Comparison of ENCODE assay signal across 9 mouse cellular contexts in the genomic region with DNA sequence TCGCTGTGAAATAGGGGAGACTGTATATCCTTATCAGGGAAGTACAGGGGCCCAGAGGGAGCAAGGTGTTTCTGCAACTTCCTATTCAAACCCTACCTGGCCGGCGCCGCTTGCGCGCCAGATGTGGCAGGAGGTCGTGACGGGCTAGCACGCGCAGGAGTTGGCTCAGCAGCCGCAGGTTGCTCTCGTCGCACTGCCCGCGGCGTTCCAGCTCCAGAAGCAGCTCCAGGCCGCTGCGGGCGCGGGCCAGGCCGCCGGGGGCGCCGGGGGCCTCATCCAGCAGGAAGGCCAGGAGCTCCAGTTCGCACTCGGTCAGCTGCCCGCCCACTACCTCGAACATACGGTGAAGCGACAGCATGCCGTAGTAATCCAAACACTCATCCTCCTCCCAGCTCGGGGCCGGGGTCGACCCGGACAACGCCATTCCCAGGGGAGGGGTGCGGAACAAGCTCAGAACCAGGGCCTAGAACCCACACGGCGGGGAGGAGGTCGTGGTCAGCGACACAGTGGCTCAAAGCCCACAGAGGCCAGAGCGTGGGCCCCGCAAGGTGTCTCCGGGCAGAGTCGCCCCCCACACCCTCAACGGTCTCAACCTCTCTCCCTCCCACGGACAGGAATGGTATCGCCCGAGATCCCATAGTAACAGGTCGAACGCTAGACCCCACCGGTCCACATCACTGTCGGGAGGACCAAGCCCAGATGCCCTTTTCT. TPM values are rescaled to one million over a fixed set of nuclear protein-coding genes. Genes with fewer than 3 reads are reported as not detected.
A peak's percentile ranks its signal among the peaks of the same experiment; 100 is the strongest.
DNase-seq lines count a peak whose midpoint lies in the region; ATAC-seq and TF ChIP-seq lines count a peak whose summit lies in the region.
"Had no signal": no experiment of that assay in that cellular context is flagged by ENCODE, and none has a peak within 500 bp of the region (broad histone marks: within the 10 kb centered on the region; RNA-seq: fewer than 3 reads in every experiment).

No protein-coding gene starts in this region.

- peaks cover 17% of the 10 kb centered on the region for H3K36me3 ChIP-seq in hindbrain, embryonic 15.5 days
- H3K36me3 ChIP-seq in liver, adult 2 months (ENCODE audit: control insufficient read depth, insufficient read depth, low read length) = peaks cover 5% of the 10 kb centered on the region
- peaks cover 8% of the 10 kb centered on the region for H3K36me3 ChIP-seq in midbrain, postnatal 0 days (ENCODE audit: insufficient read depth, low read length)
- no peaks in the 10 kb centered on the region for H3K36me3 ChIP-seq in stomach, embryonic 15.5 days

- peak overlapping the region; percentile 83 for H3K27ac ChIP-seq in hindbrain, embryonic 15.5 days (replicated peaks)
- peak overlapping the region; percentile 79 for H3K27ac ChIP-seq in liver, adult 2 months (replicated peaks; ENCODE audit: insufficient read depth, low read depth, low read length)
- peak overlapping the region; percentile 78 for H3K27ac ChIP-seq in midbrain, postnatal 0 days (ENCODE audit: low read depth, low read length)
- H3K27ac ChIP-seq in stomach, embryonic 15.5 days = peak overlapping the region; percentile 95

- H3K4me3 ChIP-seq in hindbrain, embryonic 15.5 days = peak overlapping the region; percentile 56
- peak overlapping the region; percentile 70 for H3K4me3 ChIP-seq in liver, adult 2 months (ENCODE audit: insufficient read depth, low read depth, low read length)
- H3K4me3 ChIP-seq in midbrain, postnatal 0 days (ENCODE audit: low read depth, low read length) = peak overlapping the region; percentile 75
- H3K4me3 ChIP-seq in stomach, embryonic 15.5 days (replicated peaks) = peak overlapping the region; percentile 86

- TF ChIP-seq POLR2A in liver, adult 2 months (IDR thresholded peaks at IDR 0.05; ENCODE audit: extremely low read depth, insufficient read depth, low read length) = no peak

- H3K4me2 ChIP-seq in hindbrain, embryonic 15.5 days = peak overlapping the region; percentile 97
- peak overlapping the region; percentile 89 for H3K4me2 ChIP-seq in midbrain, postnatal 0 days (ENCODE audit: low read depth, low read length, poor library complexity, severe bottlenecking)
- H3K4me2 ChIP-seq in stomach, embryonic 15.5 days = peak overlapping the region; percentile 87

- H3K27me3 ChIP-seq in hindbrain, embryonic 15.5 days = no peaks in the 10 kb centered on the region
- H3K27me3 ChIP-seq in liver, adult 2 months (ENCODE audit: control insufficient read depth, insufficient read depth, low read length) = no peaks in the 10 kb centered on the region
- H3K27me3 ChIP-seq in midbrain, postnatal 0 days (ENCODE audit: insufficient read depth, low read length) = no peaks in the 10 kb centered on the region
- no peaks in the 10 kb centered on the region for H3K27me3 ChIP-seq in stomach, embryonic 15.5 days (replicated peaks)
- H3K27me3 ChIP-seq: Patski had no signal

- peak overlapping the region; percentile 77 for H3K9ac ChIP-seq in hindbrain, embryonic 15.5 days
- H3K9ac ChIP-seq in liver, adult 2 months (ENCODE audit: low read depth, low read length) = peak overlapping the region; percentile 78
- H3K9ac ChIP-seq in midbrain, postnatal 0 days (replicated peaks; ENCODE audit: low read length, poor library complexity, severe bottlenecking) = peak overlapping the region; percentile 86
- H3K9ac ChIP-seq in stomach, embryonic 15.5 days = peak overlapping the region; percentile 66

- peaks cover 39% of the 10 kb centered on the region for H3K4me1 ChIP-seq in hindbrain, embryonic 15.5 days (replicated peaks)
- H3K4me1 ChIP-seq in liver, adult 2 months (ENCODE audit: control insufficient read depth, insufficient read depth, low read length) = peaks cover 21% of the 10 kb centered on the region
- peaks cover 10% of the 10 kb centered on the region for H3K4me1 ChIP-seq in midbrain, postnatal 0 days (ENCODE audit: insufficient read depth, low read length)
- peaks cover 42% of the 10 kb centered on the region for H3K4me1 ChIP-seq in stomach, embryonic 15.5 days

- peaks cover 21% of the 10 kb centered on the region; the same call in 1 of the 2 replicates for H3K79me2 ChIP-seq in liver, adult 2 months (ENCODE audit: control insufficient read depth, insufficient read depth, low read length)

- no peak for TF ChIP-seq CTCF in liver, adult 2 months (IDR thresholded peaks at IDR 0.05; ENCODE audit: low read depth, low read length)
- 0 out of 2 replicates have a peak, but pooled peaks have one; percentile 6 for TF ChIP-seq CTCF in midbrain, postnatal 0 days (IDR thresholded peaks at IDR 0.05)

- peak; percentile 45 for ATAC-seq in erythroid progenitor cell, adult 5-6 weeks (replicated peaks; ENCODE audit: low FRiP score, poor library complexity, severe bottlenecking)
- ATAC-seq in hindbrain, embryonic 15.5 days (ENCODE audit: low FRiP score, low read depth) = peak; percentile 16; the same call in 1 of the 2 replicates
- ATAC-seq in midbrain, postnatal 0 days (ENCODE audit: low FRiP score) = peak; percentile 41; the same call in 1 of the 2 replicates
- ATAC-seq in stomach, embryonic 15.5 days (ENCODE audit: insufficient read depth, low FRiP score, low read depth) = no peak; the same call in 1 of the 2 replicates

- peak; percentile 30 to 41 for DNase-seq in frontal cortex, postnatal 36 days (ENCODE audit: low spot score in 2 of 2)
- DNase-seq in frontal cortex, postnatal 14 days (ENCODE audit: low spot score in 2 of 2) = no peak
- peak; percentile 67 for DNase-seq in brain, adult 2 months (ENCODE audit: low read depth, low spot score)
- DNase-seq in liver, adult 2 months (ENCODE audit: extremely low read depth, low read depth, low spot score) = peak; percentile 34
- DNase-seq in midbrain, postnatal 0 days (ENCODE audit: low spot score) = peak; percentile 62

- no peaks in the 10 kb centered on the region for H3K9me3 ChIP-seq in hindbrain, embryonic 15.5 days
- H3K9me3 ChIP-seq in midbrain, postnatal 0 days (ENCODE audit: low read length) = no peaks in the 10 kb centered on the region
- H3K9me3 ChIP-seq in stomach, embryonic 15.5 days = no peaks in the 10 kb centered on the region

- 2% methylated on average over 53 of the region's 53 CpGs for WGBS in hindbrain, embryonic 15.5 days
- 1% methylated on average over 53 of the region's 53 CpGs for WGBS in liver, adult 2 months
- 1% methylated on average over 53 of the region's 53 CpGs for WGBS in midbrain, postnatal 0 days
- under 1% methylated on average over 53 of the region's 53 CpGs for WGBS in stomach, embryonic 15.5 days

RNA-seq across cellular contexts. Expression of a gene that starts 1.6 kb away (rescaled TPM):
- total RNA-seq in erythroid progenitor cell, adult 5-6 weeks (2015; ENCODE audit: low replicate concordance) = 29.9 and 31.4 TPM in 2 replicates
- total RNA-seq in erythroid progenitor cell, adult 5-6 weeks (2017; ENCODE audit: low replicate concordance) = 87.7 and 89.0 TPM in 2 replicates
- 16.5 and 17.3 TPM in 2 replicates for polyA plus RNA-seq in hindbrain, embryonic 15.5 days (2015; fragmentation: Nextera tagmentation; extraction: Ambion mirVana)
- total RNA-seq in liver, adult 2 months (2014; rRNA removed) = 20.2 and 24.6 TPM in 2 replicates
- polyA plus RNA-seq in liver, adult 2 months (2012; rRNA removed) = 27.9 and 35.4 TPM in 2 replicates
- 25.9 and 27.8 TPM in 2 replicates for total RNA-seq in midbrain, postnatal 0 days (2014; rRNA removed)
- polyA plus RNA-seq in midbrain, postnatal 0 days (2015; fragmentation: Nextera tagmentation; extraction: Ambion mirVana) = 17.7 and 18.7 TPM in 2 replicates
- polyA plus RNA-seq in stomach, embryonic 15.5 days (2015; fragmentation: Nextera tagmentation; extraction: Ambion mirVana) = 15.1 and 15.2 TPM in 2 replicates

RNA-seq across cellular contexts. Expression of a gene that starts 2.4 kb away (rescaled TPM):
- total RNA-seq in erythroid progenitor cell, adult 5-6 weeks (2015; ENCODE audit: low replicate concordance) = 18.0 and 32.8 TPM in 2 replicates
- total RNA-seq in erythroid progenitor cell, adult 5-6 weeks (2017; ENCODE audit: low replicate concordance) = 27.6 and 29.6 TPM in 2 replicates
- 1.6 and 2.1 TPM in 2 replicates for polyA plus RNA-seq in hindbrain, embryonic 15.5 days (2015; fragmentation: Nextera tagmentation; extraction: Ambion mirVana)
- 2.2 and 2.6 TPM in 2 replicates for total RNA-seq in liver, adult 2 months (2014; rRNA removed)
- 3.4 and 4.7 TPM in 2 replicates for polyA plus RNA-seq in liver, adult 2 months (2012; rRNA removed)
- total RNA-seq in midbrain, postnatal 0 days (2014; rRNA removed) = 8.1 and 9.5 TPM in 2 replicates
- polyA plus RNA-seq in midbrain, postnatal 0 days (2015; fragmentation: Nextera tagmentation; extraction: Ambion mirVana) = 0.94 and 1.0 TPM in 2 replicates
- 2.8 and 3.1 TPM in 2 replicates for polyA plus RNA-seq in stomach, embryonic 15.5 days (2015; fragmentation: Nextera tagmentation; extraction: Ambion mirVana)

RNA-seq across cellular contexts. Expression of a gene that starts 18.8 kb away (rescaled TPM):
- total RNA-seq in erythroid progenitor cell, adult 5-6 weeks (2015; ENCODE audit: low replicate concordance) = 122 and 132 TPM in 2 replicates
- 53.0 and 74.3 TPM in 2 replicates for total RNA-seq in erythroid progenitor cell, adult 5-6 weeks (2017; ENCODE audit: low replicate concordance)
- polyA plus RNA-seq in hindbrain, embryonic 15.5 days (2015; fragmentation: Nextera tagmentation; extraction: Ambion mirVana) = 19.2 and 19.7 TPM in 2 replicates
- total RNA-seq in liver, adult 2 months (2014; rRNA removed) = 9.1 and 11.4 TPM in 2 replicates
- polyA plus RNA-seq in liver, adult 2 months (2012; rRNA removed) = 69.3 and 74.5 TPM in 2 replicates
- total RNA-seq in midbrain, postnatal 0 days (2014; rRNA removed) = 155 and 169 TPM in 2 replicates
- 20.3 and 20.6 TPM in 2 replicates for polyA plus RNA-seq in midbrain, postnatal 0 days (2015; fragmentation: Nextera tagmentation; extraction: Ambion mirVana)
- 9.4 and 10.5 TPM in 2 replicates for polyA plus RNA-seq in stomach, embryonic 15.5 days (2015; fragmentation: Nextera tagmentation; extraction: Ambion mirVana)

RNA-seq across cellular contexts. Expression of a gene that starts 31.7 kb away (rescaled TPM):
- total RNA-seq in erythroid progenitor cell, adult 5-6 weeks (2015; ENCODE audit: low replicate concordance) = 0.72 and 3.4 TPM in 2 replicates
- total RNA-seq in erythroid progenitor cell, adult 5-6 weeks (2017; ENCODE audit: low replicate concordance) = 0.61 and 1.8 TPM in 2 replicates
- polyA plus RNA-seq in hindbrain, embryonic 15.5 days (2015; fragmentation: Nextera tagmentation; extraction: Ambion mirVana) = 3.4 and 4.4 TPM in 2 replicates
- total RNA-seq in liver, adult 2 months (2014; rRNA removed) = 7.4 and 8.8 TPM in 2 replicates
- polyA plus RNA-seq in liver, adult 2 months (2012; rRNA removed) = 23.3 and 27.0 TPM in 2 replicates
- total RNA-seq in midbrain, postnatal 0 days (2014; rRNA removed) = 15.8 TPM in 2 replicates
- polyA plus RNA-seq in midbrain, postnatal 0 days (2015; fragmentation: Nextera tagmentation; extraction: Ambion mirVana) = 2.2 and 3.0 TPM in 2 replicates
- 13.0 and 17.6 TPM in 2 replicates for polyA plus RNA-seq in stomach, embryonic 15.5 days (2015; fragmentation: Nextera tagmentation; extraction: Ambion mirVana)

RNA-seq across cellular contexts. Expression of a gene that starts 39.3 kb away (rescaled TPM):
- total RNA-seq in erythroid progenitor cell, adult 5-6 weeks (2015; ENCODE audit: low replicate concordance) = 4.2 and 6.1 TPM in 2 replicates
- total RNA-seq in erythroid progenitor cell, adult 5-6 weeks (2017; ENCODE audit: low replicate concordance) = 1.6 and 2.7 TPM in 2 replicates
- polyA plus RNA-seq in hindbrain, embryonic 15.5 days (2015; fragmentation: Nextera tagmentation; extraction: Ambion mirVana) = 29.6 and 33.4 TPM in 2 replicates
- total RNA-seq in liver, adult 2 months (2014; rRNA removed) = 0.34 and 0.37 TPM in 2 replicates
- polyA plus RNA-seq in liver, adult 2 months (2012; rRNA removed) = 0.44 and 1.2 TPM in 2 replicates
- total RNA-seq in midbrain, postnatal 0 days (2014; rRNA removed) = 7.6 and 9.0 TPM in 2 replicates
- 28.9 and 35.9 TPM in 2 replicates for polyA plus RNA-seq in midbrain, postnatal 0 days (2015; fragmentation: Nextera tagmentation; extraction: Ambion mirVana)
- 1.4 and 1.6 TPM in 2 replicates for polyA plus RNA-seq in stomach, embryonic 15.5 days (2015; fragmentation: Nextera tagmentation; extraction: Ambion mirVana)

Comparison
In these comparisons a context has a peak if more than half of its experiments do, and no peak if none do; other contexts are left out.
1. DNase-seq: peak in frontal cortex, postnatal 36 days (2 of 2), brain, adult 2 months (single experiment), liver, adult 2 months (single experiment) and midbrain, postnatal 0 days (single experiment); none in frontal cortex, postnatal 14 days (0 of 2).
2. Peak in every context shown above with its lines, with median percentiles within 50 percentile points of each other: H3K27ac ChIP-seq, H3K4me2 ChIP-seq, H3K4me3 ChIP-seq and H3K9ac ChIP-seq.